Mouse (Mus musculus) bone marrow, adult 2 months (tissue): ENCODE results near the gene AF067061. TPM values are rescaled to one million over a fixed set of nuclear protein-coding genes. Genes with fewer than 3 reads are reported as not detected.
"Not testable (repeated sequence)": the region's sequence is repeated elsewhere in the genome, so short reads cannot be mapped to it uniquely, and the experiment has no call there.

Experiments
- H3K27ac ChIP-seq: fragments of 200-500 bp; 2 replicates; pipeline ENCODE4 v1.5.1; 2012; ENCODE audit warnings: low read depth, mild to moderate bottlenecking, control low read depth, inconsistent platforms, low read length; ENCODE audit not compliant: control insufficient read depth, poor library complexity, insufficient read depth
- H3K4me1 ChIP-seq: fragments of 200-500 bp; 2 replicates; pipeline ENCODE4 v1.6.1; 2011; ENCODE audit warnings: low read length; ENCODE audit not compliant: control insufficient read depth, insufficient read depth
- H3K4me3 ChIP-seq: fragments of 200-500 bp; replicated peaks from 2 replicates; pipeline ENCODE3; 2011; ENCODE audit warnings: mild to moderate bottlenecking, low read depth, low read length, control low read depth; ENCODE audit not compliant: control insufficient read depth
- CTCF ChIP-seq: fragments of 200-500 bp; IDR thresholded peaks from 2 replicates; pipeline ENCODE4 v1.5.1; 2011; ENCODE audit warnings: low read length, control low read depth; ENCODE audit not compliant: control insufficient read depth, insufficient read depth
- WGBS: fragments of 180-500 bp; shearing (Covaris S2); methylation state at CpG from one replicate; pipeline ENCODE4 v1.1.7; 2018; 5-methylcytosine and 5-hydroxymethylcytosine counted together
- polyA plus RNA-seq: library from polyadenylated mRNA; stranded (reverse); fragments of >200 nt; gene quantifications from 2 replicates; pipeline ENCODE4 v1.2.4, GENCODE M21; 2011; ENCODE audit warnings: low replicate concordance; ENCODE audit not compliant: missing spikeins, insufficient read depth, insufficient read length

AF067061 gene
- polyA plus RNA-seq = 1.7 TPM in 1 of 2 replicates, not detected in the other

DNA sequence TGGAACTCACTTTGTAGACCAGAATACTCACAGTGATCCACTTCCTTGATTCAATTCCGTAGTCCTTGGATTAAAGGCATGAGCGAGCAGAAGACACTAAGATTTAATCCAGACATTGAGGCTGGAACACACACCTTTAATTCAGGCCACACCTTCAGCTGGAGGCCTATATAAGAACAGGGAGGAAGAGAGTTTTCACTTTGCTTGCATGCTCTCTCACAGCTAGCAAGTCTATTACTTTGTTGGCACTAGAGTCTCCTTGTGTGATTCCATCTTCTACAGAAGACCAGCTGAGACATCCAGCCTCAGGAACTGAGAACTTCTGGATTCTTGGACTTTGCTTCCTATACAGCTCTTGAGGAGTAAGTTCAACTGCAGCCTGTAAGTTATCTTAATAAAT, at the start of gene AF067061:
AF067061 (plus strand) TSS at position 245 of the 400 bp plus-strand sequence.
- WGBS = 80% methylated on average over 2 of the region's 2 CpGs
- not testable (repeated sequence) for H3K4me1 ChIP-seq, H3K4me3 ChIP-seq, H3K27ac ChIP-seq

GRCm38 (mm10) chr13:120215847-120216246, 47.1 kb upstream of the AF067061 start, which contains the start of gene Gm21762:
Gene Gm21762, minus strand, starts transcription at chr13:120215947.
- no CpG with 5 or more reads among the region's 2 CpGs for WGBS
- not testable (repeated sequence) for H3K4me3 ChIP-seq, H3K27ac ChIP-seq, H3K4me1 ChIP-seq

GRCm38 (mm10) chr13:120220922-120221321, 42.0 kb upstream of the AF067061 start:
- not testable (repeated sequence) for H3K27ac ChIP-seq, H3K4me3 ChIP-seq, H3K4me1 ChIP-seq
- TF ChIP-seq CTCF = peak; percentile 15; the same call in 1 of the 2 replicates
- WGBS = 76% methylated on average over 5 of the region's 5 CpGs

DNA sequence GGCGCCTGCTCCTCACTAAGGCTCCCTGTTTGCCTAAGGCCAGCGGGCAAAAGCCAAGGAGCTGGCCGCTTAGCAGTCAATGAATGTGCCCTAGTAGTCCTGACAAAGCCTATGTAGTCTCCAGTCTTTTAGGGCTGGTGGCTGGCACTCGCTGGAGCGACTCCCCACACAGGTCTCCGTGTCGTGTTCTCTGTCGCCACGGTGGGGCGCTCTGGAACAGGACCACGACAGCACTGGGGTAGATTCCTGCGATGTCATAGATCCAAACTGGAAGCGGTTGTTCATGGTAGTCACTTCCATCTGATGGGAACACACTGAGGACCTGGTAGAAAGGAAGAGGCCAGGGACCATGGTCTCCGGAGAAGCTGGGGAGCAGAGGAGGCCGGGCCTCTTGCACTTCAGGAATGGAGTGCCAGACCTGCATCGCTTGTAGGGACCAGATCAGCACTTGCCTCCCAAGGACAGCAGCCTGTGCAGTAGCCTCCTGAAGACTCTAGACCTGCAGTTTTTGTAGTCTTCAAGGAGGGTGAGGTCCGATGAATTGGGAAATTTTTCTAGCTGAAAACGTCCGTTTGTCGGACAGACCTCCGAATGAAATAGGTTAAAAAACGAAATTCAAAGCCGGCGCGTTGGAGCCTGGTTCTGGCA, 39.8 kb upstream of the AF067061 start:
- not testable (repeated sequence) for H3K27ac ChIP-seq, H3K4me1 ChIP-seq, H3K4me3 ChIP-seq
- 91% methylated on average over 16 of the region's 25 CpGs for WGBS

DNA sequence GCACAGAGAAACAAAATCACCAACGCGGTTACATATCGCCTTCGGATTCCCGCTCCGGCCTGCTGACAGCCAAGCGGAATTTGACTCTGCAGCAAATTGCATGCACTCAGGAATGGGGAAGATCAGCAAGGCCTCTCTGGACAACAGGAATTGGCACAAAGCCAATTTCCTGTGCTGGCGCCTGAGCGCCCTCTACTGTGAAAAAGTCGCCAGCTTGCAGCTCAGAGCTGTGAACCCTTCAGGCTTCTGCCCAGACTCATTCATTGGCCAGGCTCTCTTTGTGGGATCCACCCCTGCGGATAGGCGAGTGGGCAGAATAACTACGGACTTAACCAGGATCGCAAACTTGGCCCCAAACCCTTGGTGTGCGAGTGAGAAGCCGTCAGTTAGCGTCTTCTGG, 31.1 kb upstream of the AF067061 start:
- not testable (repeated sequence) for H3K27ac ChIP-seq, H3K4me1 ChIP-seq, H3K4me3 ChIP-seq
- WGBS = 90% methylated on average over 17 of the region's 17 CpGs

- TF ChIP-seq CTCF = peak; percentile 17; the same call in 1 of the 2 replicates
Observed at GRCm38 (mm10) chr13:120232447-120233049, 30.4 kb upstream of the AF067061 start.

GRCm38 (mm10) chr13:120238811-120239210, 24.1 kb upstream of the AF067061 start, which contains the start of gene Gm21731:
Gene Gm21731, plus strand, starts transcription at chr13:120239111.
- H3K27ac ChIP-seq, H3K4me1 ChIP-seq, H3K4me3 ChIP-seq: not testable (repeated sequence)

More at GRCm38 (mm10) chr13:120232447-120233049, 30.4 kb upstream of the AF067061 start:
- not testable (repeated sequence) for H3K4me3 ChIP-seq, H3K4me1 ChIP-seq, H3K27ac ChIP-seq
- 74% methylated on average over 14 of the region's 25 CpGs for WGBS

DNA sequence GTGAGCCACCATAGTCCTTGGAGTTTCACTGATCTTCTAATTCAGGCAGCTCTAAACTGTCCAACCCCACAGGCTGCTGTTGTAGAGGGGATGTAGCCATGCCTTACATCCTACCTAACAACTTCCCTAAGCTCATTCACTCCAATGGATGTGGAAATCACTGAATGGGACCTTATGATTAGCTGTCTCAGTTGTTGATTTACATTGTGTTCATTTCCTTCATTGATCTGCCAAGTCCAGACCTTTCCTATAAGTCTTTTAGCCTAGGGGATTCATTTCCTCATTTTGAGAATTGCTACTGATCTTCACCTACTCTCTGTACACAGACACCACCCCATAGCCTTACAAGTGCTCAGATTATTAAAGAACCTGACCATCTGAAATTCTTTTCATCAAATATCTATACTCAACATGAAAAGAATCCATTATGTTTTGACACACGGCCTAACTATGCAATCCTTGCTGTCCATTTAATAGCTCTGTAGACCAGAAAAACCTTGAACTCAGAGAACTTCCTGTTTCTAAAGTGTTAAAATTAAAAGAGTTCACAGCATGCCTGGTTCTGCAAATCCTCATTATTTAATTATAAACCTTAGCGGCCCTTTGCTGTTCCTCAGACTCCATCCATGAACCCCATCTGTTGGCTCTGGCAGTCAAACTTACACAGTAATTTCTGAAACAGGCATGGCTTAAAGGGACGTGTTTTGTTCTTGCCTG, 11.5 kb upstream of the AF067061 start:
- not testable (repeated sequence) for H3K27ac ChIP-seq, H3K4me1 ChIP-seq, H3K4me3 ChIP-seq
- 50% methylated on average over 2 of the region's 3 CpGs for WGBS

DNA sequence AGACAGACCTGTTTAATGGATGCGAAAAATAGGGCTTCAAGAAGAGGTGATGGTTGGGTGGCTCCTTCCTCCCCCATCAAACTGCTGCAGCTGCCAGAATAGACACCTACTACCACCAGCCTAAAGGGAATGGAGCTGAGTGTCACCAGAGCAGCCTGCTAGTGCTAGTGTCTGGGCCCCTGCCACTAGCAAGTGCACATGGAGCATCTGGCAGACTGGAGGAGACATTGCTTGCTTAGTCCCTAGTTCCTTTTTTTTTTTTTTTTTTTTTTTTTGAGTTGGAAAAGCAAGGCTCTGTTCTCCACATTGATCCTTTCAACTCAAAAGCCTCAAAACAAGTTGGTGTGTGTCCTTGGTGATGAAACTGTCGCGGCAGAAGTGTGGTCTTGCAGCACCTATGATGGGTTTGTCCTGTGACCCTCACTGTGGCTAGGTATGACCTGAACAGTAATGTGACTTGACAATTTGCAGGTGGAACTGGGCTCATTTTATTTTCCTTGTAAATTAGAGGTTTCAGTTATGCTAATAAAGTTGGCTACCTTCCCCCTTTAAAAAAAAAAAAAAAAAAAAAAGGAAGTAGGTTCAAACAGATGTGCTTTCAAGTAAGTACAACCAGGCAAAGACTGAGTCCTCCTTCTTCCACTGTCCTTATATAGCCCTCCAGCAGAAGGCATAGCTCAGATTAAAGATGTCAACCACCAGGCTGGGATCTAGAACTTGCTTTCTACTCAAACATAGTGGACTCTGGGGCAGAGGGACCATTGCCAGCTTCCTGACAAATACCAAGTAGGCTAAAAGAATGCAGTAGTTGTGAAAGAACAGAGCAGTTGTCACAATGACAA, 3.9 kb upstream of the AF067061 start:
- 27% methylated on average over 3 of the region's 3 CpGs for WGBS
- peak overlapping the region; percentile 72; the same call in 1 of the 2 replicates for H3K27ac ChIP-seq
- not testable (repeated sequence) for H3K4me3 ChIP-seq, H3K4me1 ChIP-seq

- not testable (repeated sequence) for H3K4me3 ChIP-seq
- peak overlapping the region; percentile 72; the same call in 1 of the 2 replicates for H3K27ac ChIP-seq
Observed at GRCm38 (mm10) chr13:120259718-120260117, 3.2 kb upstream of the AF067061 start.

DNA sequence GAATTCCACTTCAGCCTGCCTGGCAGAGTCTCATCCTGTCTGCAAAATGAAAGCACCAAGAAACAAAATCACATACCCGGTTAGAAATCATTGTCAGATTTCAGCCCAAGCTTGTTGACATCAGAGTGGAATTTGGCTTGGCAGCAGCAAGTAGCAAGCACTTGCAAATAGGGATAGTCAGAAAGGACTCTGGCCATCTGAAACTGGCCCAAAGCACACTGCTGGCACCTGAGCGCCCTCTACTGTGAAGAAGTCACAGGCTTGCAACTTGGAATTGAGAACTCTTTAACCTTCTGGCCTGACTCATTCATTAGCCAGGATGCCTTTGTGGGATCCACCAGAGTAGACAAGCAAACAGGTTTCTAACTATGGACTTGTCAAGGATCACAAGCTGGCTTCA, 14.9 kb downstream of the AF067061 start:
- H3K27ac ChIP-seq, H3K4me3 ChIP-seq, H3K4me1 ChIP-seq: not testable (repeated sequence)
- WGBS = 27% methylated on average over 2 of the region's 2 CpGs

More at GRCm38 (mm10) chr13:120259718-120260117, 3.2 kb upstream of the AF067061 start:
- 6% methylated on average over 3 of the region's 3 CpGs for WGBS
- H3K4me1 ChIP-seq = not testable (repeated sequence)
